Mouse (Mus musculus) kidney, postnatal 25 days (tissue): ENCODE results near the gene Peli2.

Source experiments
- DNase-seq, 2 experiments: peaks; one replicate each; pipeline ENCODE4 v3.0.0; 2021; ENCODE audit warnings: mixed read lengths in 2 of 2

The Peli2 gene

DNA sequence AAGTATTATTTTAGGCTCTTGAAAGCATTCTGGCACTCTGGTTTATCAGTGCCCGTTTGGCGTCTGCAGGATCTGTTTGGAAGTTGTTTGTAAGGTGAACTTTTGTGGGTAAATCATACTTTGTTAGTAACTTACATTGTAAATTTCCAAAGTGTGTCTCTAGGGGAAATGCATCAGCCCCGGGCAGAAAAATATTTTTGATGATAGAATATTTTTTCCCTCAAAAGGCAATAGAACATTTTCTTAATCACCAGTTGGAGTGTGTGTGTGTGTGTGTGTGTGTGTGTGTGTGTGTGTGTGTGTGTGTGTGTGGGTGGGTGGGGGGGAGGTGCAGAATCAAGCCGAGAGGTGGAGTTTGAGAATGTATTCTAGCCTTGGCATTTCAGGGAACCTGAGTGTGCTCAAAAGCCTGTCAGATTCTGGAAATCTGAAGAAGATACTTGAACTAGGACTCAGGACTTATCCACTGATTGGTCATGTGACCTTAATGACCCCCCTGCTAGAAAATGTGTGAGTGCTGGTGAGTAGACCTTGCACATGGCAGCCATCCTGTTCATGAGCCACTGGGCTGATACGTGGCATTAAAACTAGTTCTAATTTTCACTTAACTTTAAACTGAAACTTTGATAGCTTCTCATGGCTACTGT is 33.4 kb downstream of the Peli2 start:
- DNase-seq = no peak

DNA sequence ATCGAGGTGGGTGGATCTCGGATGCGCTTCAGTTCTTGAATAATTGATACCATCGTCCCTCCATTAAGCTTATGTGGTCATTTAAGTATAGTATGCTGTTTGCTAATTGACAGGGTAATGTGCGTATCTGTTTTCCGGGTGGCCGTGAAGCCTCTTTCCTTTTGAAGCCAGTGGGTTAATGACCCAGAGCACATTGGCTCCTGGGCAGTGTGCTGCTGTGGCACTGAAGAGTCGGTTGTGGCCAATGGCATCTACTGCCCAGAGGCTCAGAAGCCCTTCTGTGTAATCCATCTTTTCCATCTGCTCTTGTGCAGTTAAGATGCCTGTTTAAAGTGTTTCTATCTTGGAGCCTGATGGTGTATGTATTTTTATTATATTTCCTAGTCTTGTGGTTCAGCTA is 34.0 kb downstream of the Peli2 start:
- DNase-seq = no peak

DNA sequence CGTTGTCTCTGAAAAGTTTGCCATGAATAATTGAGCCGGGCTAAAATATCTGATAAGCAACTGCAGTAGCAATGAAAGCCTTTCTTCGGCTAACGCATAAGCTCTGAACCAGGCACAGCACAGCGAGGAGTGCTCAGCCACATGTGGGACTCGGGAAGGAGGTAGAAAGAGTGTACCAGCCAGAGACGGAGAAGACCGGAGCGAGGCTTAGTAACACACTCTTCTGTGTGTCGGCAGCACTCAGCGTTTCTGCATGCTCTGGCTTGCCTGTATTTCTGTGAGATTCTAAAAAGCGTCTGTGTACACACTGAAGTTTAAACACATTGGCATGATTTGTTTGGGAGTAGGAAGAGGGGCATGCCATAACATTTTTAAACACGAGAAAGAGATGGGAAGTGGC is 34.5 kb downstream of the Peli2 start:
- DNase-seq = no peak

DNA sequence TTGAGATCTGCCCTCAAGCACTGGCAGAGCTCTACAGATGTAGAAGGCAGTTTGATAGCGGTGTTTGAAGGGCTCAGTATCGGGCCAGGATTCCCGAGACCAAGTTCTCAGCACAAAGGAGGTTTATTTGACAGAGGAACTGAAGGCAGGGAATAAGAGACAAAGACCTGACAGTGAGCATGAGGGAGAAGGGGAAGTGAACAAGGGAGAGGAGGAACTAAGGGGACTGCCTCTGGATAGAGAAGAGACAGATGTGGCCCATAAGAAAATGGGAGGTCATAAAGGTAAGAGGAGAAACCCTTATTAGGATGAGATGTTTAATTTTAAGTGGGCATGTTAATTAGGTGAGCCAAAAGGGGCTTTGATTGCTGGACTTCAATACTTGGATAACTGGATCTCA is 36.5 kb downstream of the Peli2 start:
- no peak for DNase-seq

DNA sequence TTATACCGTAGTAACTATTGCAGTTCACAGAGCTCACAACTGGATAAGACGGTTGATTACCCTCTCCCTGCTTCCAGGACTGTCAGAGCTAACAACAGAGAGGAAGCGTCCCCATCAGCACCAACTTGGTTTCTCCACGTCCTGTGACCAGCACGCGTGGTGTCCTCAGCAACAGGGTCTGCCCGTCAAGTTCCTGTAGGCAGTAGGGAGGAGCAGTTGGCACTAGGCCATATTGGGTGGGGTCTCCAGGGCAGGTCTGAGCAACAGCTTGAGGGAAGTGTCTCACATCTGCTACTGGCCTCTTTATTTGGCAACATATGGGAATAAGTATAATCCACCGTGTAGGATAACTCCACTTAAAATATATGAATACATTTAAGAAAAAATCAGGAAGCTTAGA is 37.2 kb downstream of the Peli2 start:
- no peak for DNase-seq

DNA sequence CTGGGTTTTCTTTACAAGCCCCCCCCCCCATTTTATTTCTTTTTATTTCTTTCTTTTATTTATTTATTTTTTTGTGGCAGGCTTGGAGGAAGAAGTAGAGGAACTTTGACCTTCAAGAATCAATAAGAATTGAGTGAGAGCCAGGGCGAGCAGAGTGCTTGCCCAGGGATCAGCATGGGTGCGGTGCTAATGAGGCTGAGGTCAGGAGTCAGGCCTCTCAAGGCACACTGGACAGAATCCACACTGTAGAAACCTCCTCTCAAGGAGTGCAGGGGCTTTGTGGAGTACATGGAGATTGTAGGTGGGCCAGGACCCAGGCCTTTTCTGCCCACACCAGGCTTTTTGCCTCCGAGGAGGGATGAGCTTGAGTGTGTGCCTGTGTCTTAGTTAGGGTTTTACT is 38.8 kb downstream of the Peli2 start:
- no peak for DNase-seq

DNA sequence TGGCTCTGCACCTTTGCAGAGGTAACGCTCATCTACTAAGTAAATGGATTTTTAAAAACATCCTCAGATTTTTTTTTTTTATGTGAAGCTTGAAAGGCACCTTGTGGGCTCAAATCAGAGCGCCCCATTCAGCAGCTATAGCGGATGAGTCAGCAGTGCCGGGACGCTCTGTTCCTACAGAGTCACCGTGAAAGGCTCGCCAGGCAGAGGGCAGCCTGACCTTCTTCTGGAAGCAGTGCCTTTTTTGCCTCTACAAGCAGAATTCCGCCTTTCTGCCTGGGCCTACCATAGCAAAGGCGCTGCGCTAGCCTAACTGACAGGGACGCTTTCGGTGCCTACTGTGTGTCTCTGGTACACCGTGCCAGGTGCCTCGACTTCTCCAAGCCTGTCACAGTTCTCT is 41.8 kb downstream of the Peli2 start:
- peak; percentile 31 to 68 for DNase-seq

DNA sequence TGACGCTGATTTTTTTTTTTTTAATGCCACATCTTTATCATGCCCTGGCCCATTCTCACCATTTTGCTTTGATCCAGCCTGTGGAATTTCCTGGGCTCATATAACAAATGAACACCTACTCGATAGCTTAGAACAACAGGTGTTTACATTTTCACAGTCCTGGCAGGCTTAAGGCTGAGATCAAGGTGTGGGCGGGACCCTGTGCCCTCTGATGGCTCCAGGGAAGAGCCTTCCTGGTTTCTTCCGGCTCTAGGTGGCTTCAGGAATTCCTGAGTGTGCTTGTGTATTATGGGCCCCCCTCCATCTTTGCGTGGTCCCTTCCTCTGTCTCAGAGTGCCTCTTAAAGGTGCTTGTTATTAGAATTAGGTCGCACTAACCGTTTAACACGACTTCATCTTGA is 44.3 kb downstream of the Peli2 start:
- no peak for DNase-seq

DNA sequence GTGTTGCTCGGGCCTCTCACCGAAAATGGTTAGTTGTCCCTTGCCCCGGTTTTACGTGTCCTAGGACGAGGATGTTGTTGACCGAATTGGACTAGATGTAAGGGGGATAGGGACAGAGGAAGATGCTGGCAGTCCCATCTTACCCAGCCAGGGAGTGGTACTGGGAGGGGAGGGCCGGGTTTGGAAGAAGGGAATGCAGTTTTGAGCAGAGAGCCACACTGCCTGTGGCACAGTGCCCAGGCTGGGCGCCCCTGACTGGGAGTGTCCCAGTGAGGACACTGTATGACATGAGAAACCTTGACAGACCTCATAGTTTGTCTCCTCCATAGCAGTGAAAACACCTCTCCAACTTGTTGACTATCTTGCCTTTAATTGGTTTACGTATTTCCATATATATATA is 45.8 kb downstream of the Peli2 start:
- DNase-seq = no peak

DNA sequence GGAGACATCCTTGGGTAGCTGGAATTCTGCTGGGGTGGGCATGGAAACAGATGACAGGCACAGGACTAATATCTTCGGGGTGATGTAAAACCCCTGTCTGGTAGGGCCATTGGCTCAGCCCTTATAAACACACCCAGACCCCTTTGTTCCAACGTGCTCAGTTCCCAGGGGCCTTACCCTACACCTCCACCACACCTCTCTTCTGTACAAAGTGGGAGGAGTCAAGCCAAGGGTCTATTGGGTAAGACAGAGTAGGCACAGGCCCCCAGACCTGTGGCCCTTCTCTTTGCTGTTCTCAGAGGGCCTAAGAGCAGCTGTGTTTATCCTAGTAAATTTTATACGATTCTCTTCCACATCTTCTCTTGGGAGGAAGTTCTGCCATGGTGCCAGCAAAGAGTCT is 46.4 kb downstream of the Peli2 start:
- DNase-seq = no peak

DNA sequence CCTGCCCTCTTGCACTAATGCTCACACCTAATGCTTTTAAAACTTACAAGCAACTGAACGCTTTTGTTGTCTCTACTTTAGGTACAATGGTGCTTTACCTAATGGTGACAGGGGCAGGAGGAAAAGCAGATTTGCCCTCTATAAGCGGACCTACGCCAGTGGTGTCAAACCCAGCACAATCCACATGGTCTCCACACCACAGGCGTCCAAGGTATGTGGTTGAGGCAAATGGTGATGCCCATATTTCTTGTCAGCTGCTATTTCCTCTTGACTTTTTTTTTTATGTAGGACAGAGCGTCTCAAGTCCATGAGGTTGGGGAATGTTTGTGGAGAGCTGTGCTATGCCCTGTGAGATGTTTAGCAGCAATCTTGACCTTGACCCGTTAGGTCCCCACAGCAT is 47.5 kb downstream of the Peli2 start:
- DNase-seq = no peak

DNA sequence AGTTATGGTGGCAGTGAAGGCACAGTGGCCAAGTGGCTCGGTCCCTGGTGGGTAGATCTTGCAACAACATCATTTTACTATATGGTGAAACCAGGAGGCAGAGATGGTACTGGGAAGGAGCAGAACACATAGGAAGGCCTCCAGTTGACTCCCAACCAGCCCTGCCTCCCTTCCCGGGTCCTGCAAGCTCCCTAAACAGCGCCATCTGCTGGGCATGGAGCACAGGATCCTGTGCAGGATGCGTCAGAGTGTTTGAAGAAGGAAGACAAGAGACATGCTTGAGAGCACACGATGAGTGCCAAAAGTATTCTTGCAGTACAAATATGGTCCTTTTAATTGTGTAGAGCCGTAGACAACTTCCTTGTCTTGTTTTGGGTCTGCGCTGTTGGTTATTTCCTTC is 49.3 kb downstream of the Peli2 start:
- DNase-seq = peak; percentile 79 to 80

DNA sequence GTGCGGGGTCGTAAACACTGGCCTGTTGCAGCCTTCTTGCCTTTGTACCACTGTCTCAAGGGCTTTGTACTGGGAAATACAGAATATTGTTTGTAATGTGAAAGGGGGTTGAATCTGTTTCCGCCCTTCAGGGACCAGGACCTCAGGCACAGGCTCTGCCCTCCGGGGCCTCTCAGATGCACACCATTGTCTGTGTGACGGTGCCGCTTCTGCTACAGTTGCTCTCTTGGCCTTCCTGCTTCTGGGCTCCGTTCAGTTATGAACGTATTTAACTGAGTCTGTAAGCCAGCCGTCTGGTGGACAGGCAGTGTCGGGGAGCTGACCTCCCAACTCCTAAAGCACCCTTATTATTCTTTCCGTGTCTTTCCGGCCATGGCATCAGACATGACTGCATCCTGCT is 50.6 kb downstream of the Peli2 start:
- DNase-seq = no peak

DNA sequence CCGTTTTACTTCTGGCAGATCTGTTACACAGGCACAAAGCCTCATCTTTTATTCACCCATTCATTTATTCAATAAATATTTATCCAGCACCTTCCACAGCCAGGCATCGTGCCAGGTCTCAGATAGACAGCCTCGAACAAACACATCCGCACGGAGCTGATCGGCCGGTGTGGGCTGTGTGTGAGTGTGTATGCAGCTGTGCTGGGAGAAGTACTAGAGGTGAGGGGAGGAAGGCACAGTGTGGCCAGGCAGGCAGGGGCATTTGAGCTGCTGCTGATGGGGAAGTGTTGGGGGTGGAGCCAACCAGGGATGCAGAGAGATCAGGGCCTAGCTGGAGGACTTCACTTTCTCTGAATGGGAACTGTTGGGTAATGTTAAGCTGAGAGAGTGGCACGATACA is 51.4 kb downstream of the Peli2 start:
- DNase-seq = peak in 1 of 2 experiments; percentile 35

DNA sequence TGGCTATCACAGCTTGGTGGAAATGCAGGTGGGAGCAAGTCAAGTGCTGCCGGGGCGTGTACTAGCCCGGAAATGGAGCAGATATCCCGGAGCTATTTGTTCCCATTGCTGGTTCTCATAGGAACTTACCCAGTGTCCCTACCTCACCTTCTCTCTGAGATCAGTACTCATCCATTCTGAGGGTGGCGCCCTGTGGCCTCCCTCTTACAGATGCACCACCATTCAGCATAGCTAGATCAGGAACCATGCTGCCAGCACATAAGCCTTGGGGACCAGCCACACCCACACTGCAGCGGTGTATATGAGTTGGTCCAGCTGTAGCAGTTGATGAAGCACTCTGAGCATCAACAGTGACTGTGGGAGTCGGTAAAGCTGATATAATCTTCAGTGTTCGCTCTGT is 52.3 kb downstream of the Peli2 start:
- DNase-seq = no peak

DNA sequence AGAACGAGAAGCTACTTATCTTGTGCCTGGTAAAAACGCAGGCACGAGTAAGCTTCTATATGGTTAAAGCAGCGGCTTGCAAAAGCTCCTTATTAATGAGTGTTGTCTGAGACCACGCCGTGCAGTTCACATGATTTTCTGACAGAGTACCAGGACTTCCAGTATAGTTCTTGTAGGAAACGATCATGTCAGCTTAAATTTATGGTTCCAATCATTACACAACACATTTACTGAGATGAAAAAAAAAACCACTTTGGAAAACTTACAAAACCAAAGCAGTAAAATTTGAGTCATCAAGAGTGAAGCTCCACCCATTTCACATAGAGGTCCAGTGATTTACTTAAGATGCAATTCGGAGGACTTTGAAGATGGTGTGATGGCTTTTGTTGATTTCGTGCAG is 53.2 kb downstream of the Peli2 start:
- no peak for DNase-seq

DNA sequence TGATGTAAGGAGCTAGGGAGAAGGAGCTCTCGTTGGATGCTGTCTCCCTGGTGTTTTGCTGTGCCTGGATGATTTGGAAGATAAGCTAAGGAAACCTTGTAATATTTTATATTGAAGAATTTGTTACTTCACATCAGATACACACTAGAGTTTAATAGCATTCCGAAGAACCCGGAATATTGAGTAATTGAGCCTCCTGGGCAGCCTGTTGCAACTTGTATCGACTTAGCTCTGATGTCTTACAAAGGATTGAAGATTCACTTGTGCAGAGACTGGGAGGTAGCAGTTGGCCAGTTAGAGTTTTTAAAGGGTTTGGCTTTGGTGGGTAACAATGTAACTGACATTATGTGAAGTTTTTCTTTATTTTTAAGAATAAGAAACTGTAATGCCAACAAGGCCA is 53.7 kb downstream of the Peli2 start:
- no peak for DNase-seq

DNA sequence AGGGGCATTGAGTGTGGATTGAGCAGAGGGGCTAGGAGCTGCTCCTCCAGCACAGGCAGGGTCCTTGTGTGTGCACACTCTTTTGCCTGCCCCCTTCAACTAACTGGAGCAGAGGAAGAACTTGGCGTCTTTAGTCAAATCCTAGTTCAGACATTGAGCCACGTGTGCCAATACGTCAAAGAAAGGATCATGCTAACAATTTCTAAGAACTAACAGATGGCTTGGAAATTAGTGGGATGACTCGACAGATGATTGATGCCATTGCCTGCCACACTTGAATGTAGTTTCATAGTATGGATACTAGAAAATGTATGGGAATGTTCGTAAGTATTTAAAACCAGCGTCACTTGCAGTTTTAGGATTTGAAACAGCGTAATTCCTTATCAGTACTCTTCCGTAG is 54.5 kb downstream of the Peli2 start:
- DNase-seq = no peak

DNA sequence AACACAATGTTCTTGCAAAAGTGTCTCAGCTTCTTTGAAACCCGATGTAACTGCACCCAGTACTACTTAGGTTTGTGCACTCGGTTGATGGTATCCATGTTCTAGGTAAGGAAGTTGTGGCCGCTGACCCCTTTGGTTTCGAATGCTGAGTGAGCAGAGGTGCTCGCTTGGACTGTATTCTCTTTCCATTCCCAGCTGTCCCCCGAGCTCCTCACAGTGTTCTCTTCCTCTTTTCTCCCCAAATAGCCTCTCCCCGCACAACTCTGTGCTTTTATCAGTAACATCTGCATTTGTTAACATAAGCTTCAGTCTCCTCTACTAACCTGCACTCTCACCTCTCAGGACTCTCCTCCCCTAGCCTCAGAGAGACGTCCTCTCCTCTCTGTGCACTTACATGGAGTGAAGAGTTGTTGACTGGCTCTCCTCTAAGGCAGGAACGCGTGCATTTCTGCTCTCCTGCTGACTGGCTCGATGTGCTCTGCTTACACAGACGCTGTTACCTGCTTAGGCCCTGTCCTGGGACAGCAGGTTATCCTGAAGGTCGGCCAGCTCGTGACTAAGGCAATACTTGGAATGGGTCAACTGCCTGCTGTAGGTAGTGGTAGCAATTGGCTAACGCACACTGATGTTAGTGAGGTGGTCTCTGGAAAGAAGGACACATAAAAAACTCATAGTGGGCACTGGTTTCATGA is 57.8 kb downstream of the Peli2 start:
- no peak for DNase-seq

DNA sequence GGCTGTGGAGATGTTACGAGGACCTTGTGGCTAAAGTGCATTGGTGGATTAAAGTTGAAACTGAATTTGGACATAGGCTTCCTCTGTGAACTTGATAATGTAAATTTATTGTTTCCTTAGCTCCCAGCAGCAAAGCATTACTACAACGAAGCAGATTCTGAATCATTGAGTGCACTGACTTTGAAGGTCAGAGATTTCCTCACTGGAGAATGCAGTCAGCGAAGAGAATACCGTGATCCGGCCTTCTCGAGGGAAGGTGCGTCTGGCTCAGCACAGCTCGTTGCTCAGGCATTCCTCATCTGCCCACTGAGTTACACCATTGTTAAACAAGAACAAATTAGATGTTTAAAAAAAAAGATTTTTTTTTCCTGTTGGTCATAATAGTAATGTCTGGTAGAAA is 58.4 kb downstream of the Peli2 start:
- no peak for DNase-seq

DNA sequence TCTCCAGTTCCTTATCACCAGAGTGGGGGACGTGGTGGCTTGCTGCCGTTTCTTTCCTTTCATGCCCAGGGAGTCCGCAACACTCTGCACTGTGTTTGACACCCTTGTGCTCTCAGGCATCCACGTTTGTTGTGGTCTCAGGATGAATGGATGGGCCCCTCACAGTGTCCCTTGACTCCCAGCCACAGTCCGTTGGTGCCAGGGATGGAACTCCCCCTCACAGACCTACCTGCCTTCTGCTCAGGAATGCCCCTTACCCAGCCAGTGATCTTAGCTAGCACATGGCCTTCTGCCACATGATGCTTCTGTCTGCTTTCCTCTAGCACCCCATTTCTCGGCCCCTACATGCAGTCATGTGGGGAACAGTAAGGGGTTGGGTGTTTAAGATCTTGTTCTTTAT is 65.7 kb downstream of the Peli2 start:
- peak in 1 of 2 experiments; percentile 19 for DNase-seq

DNA sequence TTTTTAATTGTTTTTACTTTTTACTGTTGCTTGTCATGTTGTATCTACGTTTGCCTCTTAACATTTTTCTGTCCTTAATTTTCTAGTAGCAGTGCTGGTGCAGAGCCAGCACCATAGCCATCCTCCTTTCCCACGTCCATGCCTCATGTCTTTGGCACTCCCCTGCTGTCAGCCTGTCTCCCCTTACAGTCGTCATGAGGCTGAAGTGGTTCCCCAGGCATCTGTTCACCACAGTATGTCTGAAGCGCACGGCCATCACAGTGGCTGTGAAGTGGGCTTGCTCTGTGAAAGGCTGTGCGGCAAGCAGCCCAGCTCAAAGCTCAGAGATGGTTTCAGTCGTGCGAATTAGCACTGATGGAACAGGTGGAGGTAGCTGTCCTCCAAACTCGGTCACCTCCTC is 66.5 kb downstream of the Peli2 start:
- DNase-seq = peak in 1 of 2 experiments; percentile 25

DNA sequence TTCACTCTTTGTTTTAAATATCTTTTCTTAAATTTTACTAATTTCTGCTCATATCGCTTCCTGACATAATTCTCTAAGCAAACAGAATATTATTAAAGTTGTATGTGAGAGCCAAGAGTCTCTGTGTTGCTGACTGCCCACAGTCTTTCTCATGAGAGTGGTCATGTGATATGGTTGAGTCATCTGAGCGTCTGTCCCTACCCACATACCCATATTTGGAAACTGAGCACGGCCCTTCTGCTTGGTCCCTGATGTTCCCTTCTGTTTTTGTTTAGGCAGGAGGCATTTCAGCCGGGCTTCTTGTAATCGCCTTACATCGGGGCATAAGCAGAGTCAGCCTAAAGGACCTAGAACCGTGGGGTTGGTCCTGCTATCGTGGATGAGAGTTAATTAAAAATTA is 68.7 kb downstream of the Peli2 start:
- DNase-seq = peak in 1 of 2 experiments; percentile 32

DNA sequence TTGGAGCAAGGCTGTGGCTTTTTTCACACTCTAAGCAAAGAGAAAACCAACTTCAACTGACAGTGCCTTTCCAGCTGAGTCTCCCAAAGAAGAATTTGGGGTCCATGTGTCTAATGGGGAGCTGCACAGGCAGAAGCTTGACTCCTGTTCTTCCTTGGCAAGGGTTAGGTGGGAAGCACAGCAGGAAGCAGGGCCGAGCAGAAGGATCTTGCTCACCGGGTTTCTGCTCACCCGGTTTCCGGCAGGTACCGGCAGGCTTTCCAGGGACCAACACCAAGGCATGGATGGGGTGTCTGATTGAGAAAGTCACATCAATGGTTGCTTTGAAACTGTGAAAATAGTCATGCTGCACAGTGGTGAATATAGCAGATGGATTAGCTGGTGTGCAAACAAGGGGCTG is 70.3 kb downstream of the Peli2 start:
- no peak for DNase-seq

DNA sequence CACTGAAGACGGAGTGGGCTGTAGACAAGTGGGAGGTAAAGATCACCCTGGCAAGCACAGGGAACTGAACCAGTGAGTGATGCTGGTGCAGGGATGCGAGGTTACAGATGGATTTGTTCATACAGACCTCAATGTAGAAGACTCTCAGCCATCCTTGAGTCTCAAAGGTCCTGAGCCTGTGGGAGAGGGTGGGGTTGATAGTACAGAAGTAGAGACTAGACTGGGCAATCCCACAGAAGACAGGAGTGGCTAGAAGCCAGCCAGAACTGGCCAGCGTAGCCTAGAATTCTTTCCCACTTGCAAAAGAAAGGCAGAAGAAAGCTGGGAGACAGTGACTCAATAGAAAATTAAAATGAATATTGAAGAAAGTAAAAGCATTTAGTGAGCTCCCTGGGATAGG is 71.3 kb downstream of the Peli2 start:
- no peak for DNase-seq
